Mouse (Mus musculus): ENCODE data around the gene Eif4enif1. TPM values are rescaled to one million over a fixed set of nuclear protein-coding genes. Genes with fewer than 3 reads are reported as not detected.

Gene Eif4enif1
- polyA plus RNA-seq, 1 experiment from 2014 or later, result 14.9 TPM

GRCm38 (mm10) chr11:3247387-3247786, 45.2 kb downstream of the Eif4enif1 start:
- Histone ChIP-seq H3K9ac (replicated peaks) (no peak overlapping the region), H3K36me3 (replicated peaks; ENCODE audit: insufficient read depth, low read length) (peaks cover 85% of the 10 kb centered on the region), H3K4me2 (ENCODE audit: low read depth, low read length) (no peak overlapping the region), H3K27me3 (ENCODE audit: insufficient read depth, low read length) (no peaks in the 10 kb centered on the region), H3K4me1 (ENCODE audit: insufficient read depth) (no peaks in the 10 kb centered on the region), H3K9me3 (ENCODE audit: low read length) (no peaks in the 10 kb centered on the region), H3K4me3 (ENCODE audit: low read depth, low read length) (no peak overlapping the region), H3K27ac (ENCODE audit: low read depth) (no peak overlapping the region)
- TF ChIP-seq EP300 (IDR thresholded peaks at IDR 0.05; ENCODE audit: low read depth), result no peak
- TF ChIP-seq CTCF (IDR thresholded peaks at IDR 0.05; ENCODE audit: low read depth), result no peak
- ATAC-seq (no peak), DNase-seq (no peak)
- WGBS (ENCODE audit: insufficient replicate concordance), result 77% methylated on average over 2 of the region's 2 CpGs

- Histone ChIP-seq H3K4me3 (ENCODE audit: low read depth, low read length) (no peak overlapping the region), H3K9ac (replicated peaks) (no peak overlapping the region), H3K27ac (ENCODE audit: low read depth) (no peak overlapping the region), H3K27me3 (ENCODE audit: insufficient read depth, low read length) (no peaks in the 10 kb centered on the region), H3K36me3 (replicated peaks; ENCODE audit: insufficient read depth, low read length) (peaks cover 73% of the 10 kb centered on the region), H3K4me2 (ENCODE audit: low read depth, low read length) (no peak overlapping the region), H3K9me3 (ENCODE audit: low read length) (no peaks in the 10 kb centered on the region), H3K4me1 (ENCODE audit: insufficient read depth) (no peaks in the 10 kb centered on the region)
- no peak for ATAC-seq
- no peak for DNase-seq
- WGBS (ENCODE audit: insufficient replicate concordance), result 74% methylated on average over 1 of the region's 1 CpGs
- TF ChIP-seq EP300 (IDR thresholded peaks at IDR 0.05; ENCODE audit: low read depth), result no peak
- no peak for TF ChIP-seq CTCF (IDR thresholded peaks at IDR 0.05; ENCODE audit: low read depth)
These were observed 57.3 kb downstream of the Eif4enif1 start for GRCm38 (mm10) chr11:3259537-3259936.

GRCm38 (mm10) chr11:3265291-3266078, 63.3 kb downstream of the Eif4enif1 start:
- H3K4me3 ChIP-seq (ENCODE audit: low read depth, low read length), result peak overlapping the region; percentile 92
- peak overlapping the region; percentile 82 for H3K27ac ChIP-seq (ENCODE audit: low read depth)
- peaks cover 9% of the 10 kb centered on the region for H3K4me1 ChIP-seq (ENCODE audit: insufficient read depth)
- ATAC-seq (peak; percentile 16; the same call in 1 of the 2 replicates), DNase-seq (no peak)
- H3K9ac ChIP-seq (replicated peaks), result peak overlapping the region; percentile 97
- peaks cover 31% of the 10 kb centered on the region for H3K36me3 ChIP-seq (replicated peaks; ENCODE audit: insufficient read depth, low read length)
- no peak for TF ChIP-seq CTCF (IDR thresholded peaks at IDR 0.05; ENCODE audit: low read depth)
- TF ChIP-seq EP300 (IDR thresholded peaks at IDR 0.05; ENCODE audit: low read depth), result no peak
- 2% methylated on average over 25 of the region's 26 CpGs for WGBS (ENCODE audit: insufficient replicate concordance)
- no peaks in the 10 kb centered on the region for H3K9me3 ChIP-seq (ENCODE audit: low read length)
- H3K27me3 ChIP-seq (ENCODE audit: insufficient read depth, low read length), result no peaks in the 10 kb centered on the region
- peak overlapping the region; percentile 81 for H3K4me2 ChIP-seq (ENCODE audit: low read depth, low read length)

GRCm38 (mm10) chr11:3266079-3266685, 64.0 kb downstream of the Eif4enif1 start, which contains the start of gene Drg1:
Drg1 (minus strand) TSS chr11:3266415.
- Histone ChIP-seq H3K27ac (ENCODE audit: low read depth) (peak within 1 kb of the TSS; percentile 84), H3K9me3 (ENCODE audit: low read length) (no peaks in the 10 kb centered on the region), H3K36me3 (replicated peaks; ENCODE audit: insufficient read depth, low read length) (peaks cover 26% of the 10 kb centered on the region), H3K4me1 (ENCODE audit: insufficient read depth) (peaks cover 9% of the 10 kb centered on the region), H3K4me2 (ENCODE audit: low read depth, low read length) (peak within 1 kb of the TSS; percentile 86), H3K27me3 (ENCODE audit: insufficient read depth, low read length) (no peaks in the 10 kb centered on the region), H3K9ac (replicated peaks) (peak within 1 kb of the TSS; percentile 97), H3K4me3 (ENCODE audit: low read depth, low read length) (peak within 1 kb of the TSS; percentile 92)
- TF ChIP-seq CTCF (IDR thresholded peaks at IDR 0.05; ENCODE audit: low read depth) (peak; percentile 3; the same call in 1 of the 2 replicates), EP300 (IDR thresholded peaks at IDR 0.05; ENCODE audit: low read depth) (no peak)
- ATAC-seq (peak; percentile 99), DNase-seq (peak; percentile 94)
- under 1% methylated on average over 52 of the region's 72 CpGs for WGBS (ENCODE audit: insufficient replicate concordance)

- peak overlapping the region; percentile 86 for H3K4me2 ChIP-seq (ENCODE audit: low read depth, low read length)
- 37% methylated on average over 7 of the region's 7 CpGs for WGBS (ENCODE audit: insufficient replicate concordance)
- H3K9ac ChIP-seq (replicated peaks), result peak overlapping the region; percentile 97
- H3K27ac ChIP-seq (ENCODE audit: low read depth), result peak overlapping the region; percentile 84; the same call in 1 of the 2 replicates
- no peaks in the 10 kb centered on the region for H3K27me3 ChIP-seq (ENCODE audit: insufficient read depth, low read length)
- DNase-seq (no peak), ATAC-seq (no peak)
- H3K9me3 ChIP-seq (ENCODE audit: low read length), result no peaks in the 10 kb centered on the region
- TF ChIP-seq EP300 (IDR thresholded peaks at IDR 0.05; ENCODE audit: low read depth) (no peak), CTCF (IDR thresholded peaks at IDR 0.05; ENCODE audit: low read depth) (no peak)
- H3K4me1 ChIP-seq (ENCODE audit: insufficient read depth), result peaks cover 9% of the 10 kb centered on the region
- H3K36me3 ChIP-seq (replicated peaks; ENCODE audit: insufficient read depth, low read length), result peaks cover 17% of the 10 kb centered on the region
- H3K4me3 ChIP-seq (ENCODE audit: low read depth, low read length), result peak overlapping the region; percentile 92
These were observed 64.9 kb downstream of the Eif4enif1 start for GRCm38 (mm10) chr11:3267133-3267532.

GRCm38 (mm10) chr11:3269241-3269640, 67.0 kb downstream of the Eif4enif1 start:
- Histone ChIP-seq H3K36me3 (replicated peaks; ENCODE audit: insufficient read depth, low read length) (0 out of 2 replicates have a peak, but pooled peaks cover 4% of the 10 kb centered on the region), H3K4me2 (ENCODE audit: low read depth, low read length) (no peak overlapping the region), H3K4me1 (ENCODE audit: insufficient read depth) (peaks cover 9% of the 10 kb centered on the region), H3K9me3 (ENCODE audit: low read length) (no peaks in the 10 kb centered on the region), H3K27me3 (ENCODE audit: insufficient read depth, low read length) (no peaks in the 10 kb centered on the region), H3K27ac (ENCODE audit: low read depth) (no peak overlapping the region), H3K9ac (replicated peaks) (no peak overlapping the region), H3K4me3 (ENCODE audit: low read depth, low read length) (no peak overlapping the region)
- no peak for DNase-seq
- ATAC-seq, result no peak
- 62% methylated on average over 4 of the region's 4 CpGs for whole genome bisulfite sequencing (ENCODE audit: insufficient replicate concordance)
- no peak for TF ChIP-seq EP300 (IDR thresholded peaks at IDR 0.05; ENCODE audit: low read depth)
- no peak for TF ChIP-seq CTCF (IDR thresholded peaks at IDR 0.05; ENCODE audit: low read depth)
